Mouse (Mus musculus) heart, postnatal 25 days (tissue): ENCODE data around the gene Gdf9. TPM values are rescaled to one million over a fixed set of nuclear protein-coding genes. Genes with fewer than 3 reads are reported as not detected.
"Not testable (repeated sequence)": the region's sequence is repeated elsewhere in the genome, so short reads cannot be mapped to it uniquely, and the experiment has no call there.

Experiments
- DNase-seq: peaks from one replicate; pipeline ENCODE4 v3.0.0; 2022; ENCODE audit warnings: low spot score
- intact Hi-C: fragments of 180-260 bp; cut with DNase I; formaldehyde crosslinking; loops from one replicate; pipeline ENCODE4 v1.15.1; 2025
- total RNA-seq, 2 experiments: library from RNA; stranded (reverse); gene quantifications; 2 replicates each; pipeline ENCODE4 v1.2.3; 2021

Gdf9 gene
- under 1 TPM; 0.22 to 0.68 TPM for total RNA-seq

DNA sequence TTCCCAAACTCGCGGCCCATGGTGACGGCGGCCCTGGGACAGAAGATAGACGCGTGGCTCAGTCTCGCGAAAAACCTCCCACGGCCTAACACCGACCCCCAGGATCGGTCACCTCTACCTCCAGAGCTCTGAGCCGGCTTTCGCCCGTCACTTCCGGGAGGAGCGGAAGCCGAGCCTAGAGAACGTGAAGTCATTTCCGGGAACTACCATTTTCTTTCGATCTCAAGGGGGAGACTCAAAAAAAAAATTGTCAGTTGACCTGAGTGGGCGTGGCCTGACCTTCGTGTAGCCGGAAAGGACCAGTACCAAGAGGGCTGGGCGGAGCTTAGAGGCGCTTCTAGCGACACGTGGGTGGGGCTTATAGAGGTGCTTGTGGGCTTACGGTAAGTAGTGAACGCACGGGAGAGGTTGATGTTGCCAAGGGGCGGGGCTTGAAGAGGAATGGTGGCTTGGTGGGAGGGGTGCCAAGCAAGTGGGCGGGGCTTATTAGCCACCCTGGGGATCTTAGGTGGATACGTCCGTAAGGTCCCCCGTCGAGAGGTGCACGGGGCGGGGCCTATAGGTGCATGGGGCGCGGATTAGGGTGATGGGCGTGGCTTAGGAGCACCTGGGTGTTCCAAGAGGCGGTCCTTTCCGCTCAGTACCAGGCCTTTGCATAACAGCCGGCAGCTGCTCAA, at the start of gene Gdf9, which contains the start of gene Uqcrq:
Gdf9 (plus strand) TSS at position 354 of the 677 bp plus-strand sequence.
Uqcrq (minus strand) TSS at position 162 of the 677 bp plus-strand sequence.
- intact Hi-C loops = no loop called here
- DNase-seq = peak; percentile 97

- intact Hi-C loops = no loop called here
- no peak for DNase-seq
These were observed 46.9 kb upstream of the Gdf9 start for GRCm38 (mm10) chr11:53383758-53384428.

DNA sequence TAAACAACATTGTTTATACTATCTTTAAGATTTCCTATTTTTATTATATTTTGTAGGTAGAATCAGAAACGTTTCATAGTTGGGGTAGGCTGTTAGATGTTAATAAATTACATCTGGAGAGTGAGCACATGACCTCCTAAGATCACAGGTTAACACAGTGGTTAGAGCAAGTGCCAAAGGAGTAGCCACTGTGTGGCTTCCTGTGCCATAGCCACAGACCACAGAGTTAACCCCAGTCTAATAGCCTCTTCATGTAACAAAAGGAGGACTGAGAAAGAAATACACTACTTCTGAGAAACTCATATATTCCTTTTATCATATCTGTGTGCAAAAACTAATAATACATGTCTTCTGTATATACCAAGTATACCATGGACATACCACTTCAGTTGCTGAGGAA, 37.0 kb upstream of the Gdf9 start:
- intact Hi-C loops = no loop called here
- DNase-seq = no peak

- no peak for DNase-seq
- intact Hi-C loops = no loop called here
These were observed 27.2 kb upstream of the Gdf9 start for GRCm38 (mm10) chr11:53403638-53404037.

DNA sequence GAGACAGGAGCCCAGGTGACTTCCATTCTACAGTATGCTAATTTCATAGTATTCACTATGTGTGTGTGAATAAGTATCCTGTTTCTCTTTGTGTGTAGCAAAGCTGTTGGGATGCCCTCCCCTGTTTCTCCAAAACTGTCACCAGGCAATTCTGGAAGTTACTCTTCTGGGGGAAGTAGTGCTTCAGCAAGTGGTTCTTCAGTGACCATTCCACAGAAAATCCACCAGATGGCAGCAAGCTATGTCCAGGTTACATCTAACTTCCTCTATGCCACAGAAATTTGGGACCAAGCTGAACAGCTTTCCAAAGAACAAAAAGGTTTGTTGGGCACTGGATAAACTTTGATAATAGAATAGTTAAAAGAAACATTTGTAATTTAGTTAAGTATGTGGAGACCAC, 19.1 kb upstream of the Gdf9 start:
- DNase-seq = no peak
- intact Hi-C loops = no loop called here

DNA sequence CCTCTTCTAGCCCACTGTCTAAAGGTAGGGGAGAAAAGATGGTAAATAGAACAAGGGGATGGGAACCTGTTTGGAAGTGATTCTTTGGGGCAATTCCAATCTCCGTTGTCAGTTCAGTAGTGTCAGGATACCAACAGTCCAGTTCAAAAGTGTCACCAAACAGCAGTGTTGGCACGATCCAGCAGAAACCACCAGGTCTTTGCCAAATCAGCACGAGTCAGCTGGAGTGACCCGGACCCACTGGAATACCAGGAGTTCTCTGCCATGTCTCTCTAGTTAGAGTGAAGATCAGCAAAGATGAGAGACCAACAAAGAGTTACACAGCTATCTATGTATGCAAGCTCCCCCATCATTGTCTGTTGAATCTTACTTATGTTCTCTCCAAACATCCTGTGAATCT, 17.0 kb upstream of the Gdf9 start:
- intact Hi-C loops = no loop called here
- no peak for DNase-seq

GRCm38 (mm10) chr11:53418048-53418447, 12.8 kb upstream of the Gdf9 start:
- no peak for DNase-seq
- intact Hi-C loops = no loop called here

GRCm38 (mm10) chr11:53423036-53423435, 7.8 kb upstream of the Gdf9 start, which contains the start of gene Leap2:
Gene Leap2 (minus strand): TSS chr11:53423170.
- DNase-seq = no peak
- intact Hi-C loops = no loop called here

- no peak for DNase-seq
- intact Hi-C loops = no loop called here
These were observed 6.0 kb upstream of the Gdf9 start for GRCm38 (mm10) chr11:53424826-53425225.

- DNase-seq = no peak
- intact Hi-C loops = no loop called here
These were observed 5.6 kb upstream of the Gdf9 start for GRCm38 (mm10) chr11:53425251-53425650.

GRCm38 (mm10) chr11:53425711-53426255, 5.0 kb upstream of the Gdf9 start:
- intact Hi-C loops = no loop called here
- no peak for DNase-seq

- DNase-seq, intact Hi-C loops: not testable (repeated sequence)
These were observed 3.9 kb upstream of the Gdf9 start for GRCm38 (mm10) chr11:53426914-53427313.

GRCm38 (mm10) chr11:53427993-53428715, 2.7 kb upstream of the Gdf9 start:
- no peak for DNase-seq
- intact Hi-C loops = no loop called here

DNA sequence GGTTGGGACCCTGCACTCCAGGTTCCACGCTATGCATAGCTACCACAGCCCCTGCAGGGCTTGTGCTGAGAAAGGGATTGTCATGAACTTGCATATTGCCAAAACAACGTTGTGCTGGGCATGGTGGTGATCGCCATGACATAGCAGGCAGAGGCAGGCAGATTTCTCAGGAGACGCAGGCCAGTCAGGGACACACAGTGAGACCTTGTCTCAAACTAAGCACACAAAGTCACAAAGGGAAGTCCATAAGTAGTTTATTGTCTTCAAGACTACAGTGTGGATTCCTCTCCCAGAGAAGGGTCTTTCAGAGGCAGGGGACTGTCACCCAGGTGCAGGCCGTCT, 2.1 kb upstream of the Gdf9 start:
- no peak for DNase-seq

GRCm38 (mm10) chr11:53429182-53429581, 1.6 kb upstream of the Gdf9 start:
- intact Hi-C loops = no loop called here
- no peak for DNase-seq

More for the DNA sequence above, 2.1 kb upstream of the Gdf9 start:
- intact Hi-C loops = no loop called here

- intact Hi-C loops = no loop called here
- DNase-seq = no peak
These were observed 538 bp upstream of the Gdf9 start for GRCm38 (mm10) chr11:53430300-53430669.

DNA sequence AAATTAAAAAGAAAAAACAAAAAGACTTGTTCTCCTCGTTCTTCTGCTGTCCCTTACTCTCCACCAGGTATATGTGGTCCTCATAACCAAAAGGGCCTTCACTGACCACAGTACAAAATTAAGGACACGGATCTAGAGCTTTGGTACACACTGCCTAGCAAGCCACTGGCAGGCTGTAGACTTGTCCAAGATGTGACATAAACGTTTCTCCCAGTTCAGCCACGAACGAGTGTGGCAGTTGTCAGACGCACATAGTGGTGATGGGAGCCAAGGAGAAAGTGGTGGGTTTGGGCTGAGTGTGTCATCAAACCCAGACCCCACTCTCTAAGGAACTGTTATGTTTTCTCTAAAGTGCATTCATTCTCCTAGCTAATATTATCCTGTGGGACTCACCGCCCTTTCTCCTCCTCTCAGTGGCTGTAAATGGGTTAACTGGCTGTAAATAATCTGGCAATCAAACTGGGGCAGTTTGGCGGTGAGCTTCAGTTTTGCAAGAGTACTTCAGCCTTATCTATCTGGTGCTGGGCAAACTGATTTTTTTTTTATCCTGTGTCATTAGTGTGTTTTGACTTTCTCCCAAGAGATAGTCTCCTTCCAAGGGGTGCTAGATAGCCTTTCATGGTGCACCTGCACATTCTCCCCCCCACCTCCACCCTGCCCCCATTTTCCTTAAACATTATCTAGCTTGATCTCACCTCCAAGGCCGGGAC, 679 bp downstream of the Gdf9 start:
- intact Hi-C loops = no loop called here

DNA sequence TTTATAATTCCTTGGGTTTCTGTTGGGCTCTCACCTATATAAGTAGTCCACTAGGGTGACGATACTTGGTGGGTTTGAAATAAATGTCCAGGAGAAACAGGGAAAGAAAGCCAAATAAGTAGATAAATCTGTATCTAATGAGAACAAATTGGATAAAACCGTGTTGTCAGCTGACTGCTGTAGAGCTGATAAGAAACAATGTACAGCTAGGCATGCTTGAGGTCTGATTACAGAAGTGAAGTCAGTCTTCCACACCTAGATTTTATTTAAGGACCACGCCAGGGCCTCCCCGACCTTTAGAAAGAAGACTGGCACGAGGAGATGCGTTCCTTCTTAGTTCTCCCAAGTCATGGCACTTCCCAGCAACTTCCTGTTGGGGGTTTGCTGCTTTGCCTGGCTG, 2.2 kb downstream of the Gdf9 start:
- no peak for DNase-seq
- intact Hi-C loops = no loop called here

More for the DNA sequence above, 679 bp downstream of the Gdf9 start:
- no peak for DNase-seq

DNA sequence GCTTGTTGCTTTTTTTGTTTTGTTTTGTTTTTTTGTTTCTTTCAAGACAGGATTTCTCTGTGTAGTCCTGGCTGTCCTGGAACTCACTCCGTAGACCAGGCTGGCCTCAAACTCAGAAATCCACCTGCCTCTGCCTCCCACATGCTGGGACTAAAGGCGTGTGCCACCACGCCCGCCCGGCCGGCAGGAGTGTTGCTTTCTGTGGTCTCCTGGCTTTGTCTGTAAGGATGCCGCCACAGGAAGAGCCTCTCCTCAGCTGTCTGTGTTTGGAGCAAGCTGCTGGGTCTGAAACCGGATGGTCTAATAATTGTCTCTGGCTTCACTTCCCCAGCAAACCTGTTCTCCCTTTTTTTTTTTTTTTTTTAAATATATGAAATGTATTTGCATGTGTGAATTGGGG, 4.7 kb downstream of the Gdf9 start:
- DNase-seq = no peak
- intact Hi-C loops = no loop called here

DNA sequence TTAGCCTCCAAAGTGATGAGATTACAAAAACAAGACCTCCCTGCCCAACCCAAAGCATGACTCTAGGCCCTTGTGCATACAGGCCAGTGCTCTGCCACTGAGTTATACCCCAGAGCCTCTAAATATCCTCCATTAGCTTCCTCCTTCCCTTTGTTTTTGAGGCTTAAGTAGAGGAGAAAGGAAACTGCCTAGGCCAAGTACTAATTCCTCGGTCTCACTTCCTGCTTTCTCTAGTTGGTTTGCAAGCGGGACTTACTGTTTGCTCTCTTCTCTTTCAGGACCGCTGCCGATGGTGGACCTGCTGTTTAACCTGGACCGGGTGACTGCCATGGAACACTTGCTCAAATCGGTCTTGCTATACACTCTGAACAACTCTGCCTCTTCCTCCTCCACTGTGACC, 5.5 kb downstream of the Gdf9 start:
- DNase-seq = no peak
- intact Hi-C loops = no loop called here
